Mouse (Mus musculus): ENCODE results near the gene Dcdc2c.

GRCm38 (mm10) chr12:28392129-28392528, 160.1 kb downstream of the Dcdc2c start:
- TF ChIP-seq CTCF (IDR thresholded peaks at IDR 0.05; ENCODE audit: low read depth) = no peak
- TF ChIP-seq EP300 (optimal IDR thresholded peaks at IDR 0.05) = no peak

Measured in stomach, postnatal 0 days (tissue).